Mouse (Mus musculus) induced T-regulatory cell, adult 2 months (primary cell): ENCODE data around the gene Shmt2.

ENCODE experiments used
- DNase-seq: peaks from one replicate; pipeline ENCODE4 v3.0.0-alpha.2; 2012; ENCODE audit warnings: low read depth

Shmt2 gene

DNA sequence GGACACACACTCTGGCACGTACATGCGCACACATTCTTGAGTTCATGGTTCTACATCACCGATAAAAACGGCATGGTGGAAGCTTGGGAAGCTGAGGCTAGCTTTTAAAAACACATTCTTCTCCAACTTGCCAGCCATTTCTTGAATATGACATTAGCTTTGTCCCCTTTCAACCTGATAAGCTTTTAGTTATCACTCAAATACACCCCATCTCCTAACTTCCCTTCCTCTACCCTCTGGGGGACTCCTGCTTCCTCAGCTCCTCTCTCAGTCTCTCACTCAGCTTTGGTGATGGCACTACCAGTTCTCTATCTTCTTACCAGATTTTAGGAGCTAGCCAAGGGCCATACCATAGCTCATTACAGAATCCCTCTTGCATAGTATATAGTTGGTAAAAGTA is 47.1 kb downstream of the Shmt2 start:
- DNase-seq, result no peak

DNA sequence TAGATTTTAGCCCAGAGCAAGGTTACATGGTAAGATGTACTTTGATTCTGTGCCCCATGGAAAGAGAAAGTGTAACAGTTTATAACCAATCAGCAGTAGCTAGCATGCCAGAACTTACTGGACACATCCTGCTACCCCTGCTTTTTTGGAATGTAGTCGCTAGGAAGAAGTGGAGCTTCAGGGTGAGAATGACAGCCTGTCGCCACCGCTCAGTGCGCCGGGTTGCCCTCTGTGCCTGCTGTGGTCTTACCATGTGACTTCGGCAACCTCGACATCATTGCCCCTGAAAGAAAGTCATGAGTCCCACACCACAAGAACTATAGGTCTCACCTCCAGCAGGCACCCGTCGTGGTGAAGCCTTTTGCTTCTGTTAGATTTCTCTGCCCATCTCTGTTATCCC is 49.5 kb downstream of the Shmt2 start:
- no peak for DNase-seq

DNA sequence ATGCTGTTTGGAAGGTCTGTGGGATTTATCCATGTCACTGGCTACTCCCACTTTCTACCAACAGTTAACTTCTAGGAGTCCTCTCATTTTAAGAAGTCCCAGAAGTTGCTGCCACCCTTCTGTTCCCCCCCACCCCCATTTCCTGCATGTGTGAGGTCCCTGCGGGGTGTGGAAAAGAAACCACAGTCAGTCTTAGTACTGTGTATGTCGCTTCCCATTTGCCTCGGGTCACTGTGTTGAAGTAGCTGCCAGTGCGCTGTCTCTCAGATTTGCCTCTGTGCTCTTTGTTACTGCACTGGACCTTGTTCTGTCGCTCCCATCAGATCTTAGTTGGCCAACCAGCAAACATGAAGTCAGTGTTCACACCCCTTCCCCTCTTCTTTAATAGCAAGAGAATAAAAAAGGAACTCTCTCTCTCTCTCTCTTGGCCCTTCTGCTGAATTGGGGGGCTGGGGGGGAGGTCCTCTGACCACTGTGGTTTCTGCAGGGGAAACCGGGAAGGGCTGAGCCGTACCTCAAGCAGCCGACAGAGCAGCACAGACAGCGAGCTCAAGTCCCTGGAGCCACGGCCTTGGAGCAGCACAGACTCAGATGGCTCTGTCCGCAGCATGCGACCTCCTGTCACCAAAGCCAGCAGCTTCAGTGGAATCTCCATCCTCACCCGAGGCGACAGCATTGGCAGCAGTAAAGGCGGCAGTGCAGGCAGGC is 50.8 kb downstream of the Shmt2 start:
- DNase-seq, result peak; percentile 31
